Mouse (Mus musculus) spleen, adult 12 weeks (tissue): ENCODE data around the gene Eif4g2.

Experiments
- DNase-seq: peaks from one replicate; pipeline ENCODE4 v3.0.0; 2022; ENCODE audit warnings: low spot score

The Eif4g2 gene

GRCm38 (mm10) chr7:111069439-111070166 is 13.2 kb downstream of the Eif4g2 start:
- DNase-seq: no peak

- no peak for DNase-seq
These were observed 14.6 kb downstream of the Eif4g2 start for GRCm38 (mm10) chr7:111068181-111068580.

GRCm38 (mm10) chr7:111062971-111063370 is 19.9 kb downstream of the Eif4g2 start:
- DNase-seq: no peak

- DNase-seq: no peak
These were observed 23.3 kb downstream of the Eif4g2 start for GRCm38 (mm10) chr7:111059527-111059926.

GRCm38 (mm10) chr7:111055984-111056657 is 26.7 kb downstream of the Eif4g2 start:
- DNase-seq: no peak

GRCm38 (mm10) chr7:111055221-111055620 is 27.6 kb downstream of the Eif4g2 start:
- DNase-seq: no peak

- DNase-seq: peak; percentile 36
These were observed 33.0 kb downstream of the Eif4g2 start for GRCm38 (mm10) chr7:111049652-111050421.

- no peak for DNase-seq
These were observed 33.9 kb downstream of the Eif4g2 start for GRCm38 (mm10) chr7:111048920-111049319.

- DNase-seq: no peak
These were observed 53.7 kb downstream of the Eif4g2 start for GRCm38 (mm10) chr7:111029046-111029553.

GRCm38 (mm10) chr7:111028281-111029045 is 54.4 kb downstream of the Eif4g2 start, which contains the start of gene Ctr9:
Gene Ctr9, plus strand, starts transcription at chr7:111028951.
- DNase-seq: peak; percentile 96

GRCm38 (mm10) chr7:111024912-111025311 is 57.9 kb downstream of the Eif4g2 start:
- no peak for DNase-seq

- no peak for DNase-seq
These were observed 58.7 kb downstream of the Eif4g2 start for GRCm38 (mm10) chr7:111024068-111024594.

- no peak for DNase-seq
These were observed 62.0 kb downstream of the Eif4g2 start for GRCm38 (mm10) chr7:111020814-111021213.
